Mouse (Mus musculus) T-helper 17 cell (primary cell): ENCODE data around the gene Fxyd5.

ENCODE experiments used
- in situ Hi-C, 2 experiments: fragments of 300-600 bp; cut with MboI, MseI; formaldehyde crosslinking; loops; 1 replicate in 1 of 2; 2 replicates in 1 of 2; pipeline ENCODE4 v1.15.1; 2025; ENCODE audit warnings: high pct_unique_total_duplicates in 2 of 2

Fxyd5 gene

DNA sequence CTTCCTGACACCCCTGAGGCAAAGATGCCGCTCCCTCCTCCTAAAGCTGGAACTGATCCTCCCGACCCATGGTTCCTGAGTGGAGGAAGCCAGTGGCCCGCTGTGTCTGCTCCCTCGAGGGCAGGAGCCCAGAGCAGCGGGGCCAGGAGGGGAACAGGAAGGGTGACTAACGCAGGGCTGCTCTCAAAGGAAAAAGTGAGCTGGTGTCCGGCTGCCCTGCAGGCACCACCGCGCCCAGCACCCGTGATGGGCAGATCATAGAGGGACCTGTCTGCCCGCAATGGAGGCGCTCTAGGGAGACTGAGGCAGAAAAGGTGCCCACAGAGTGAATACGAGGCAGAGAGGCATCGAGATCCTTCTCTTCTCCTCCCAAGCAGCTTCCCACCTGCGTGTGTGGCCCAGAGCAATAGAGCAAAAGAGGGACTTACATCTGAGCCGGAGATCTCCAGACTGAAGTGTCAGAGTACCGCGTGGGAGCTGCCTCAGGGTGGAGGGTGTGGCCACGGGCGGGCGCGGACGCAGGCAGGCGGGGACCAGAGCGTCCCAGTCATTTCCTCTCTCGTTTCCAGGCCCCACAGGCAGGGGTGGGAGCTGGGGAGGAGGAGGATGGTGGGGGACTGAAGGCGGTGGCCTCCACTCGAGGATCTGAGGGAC is 492 bp downstream of the Fxyd5 start:
- in situ Hi-C loops = no loop called here

DNA sequence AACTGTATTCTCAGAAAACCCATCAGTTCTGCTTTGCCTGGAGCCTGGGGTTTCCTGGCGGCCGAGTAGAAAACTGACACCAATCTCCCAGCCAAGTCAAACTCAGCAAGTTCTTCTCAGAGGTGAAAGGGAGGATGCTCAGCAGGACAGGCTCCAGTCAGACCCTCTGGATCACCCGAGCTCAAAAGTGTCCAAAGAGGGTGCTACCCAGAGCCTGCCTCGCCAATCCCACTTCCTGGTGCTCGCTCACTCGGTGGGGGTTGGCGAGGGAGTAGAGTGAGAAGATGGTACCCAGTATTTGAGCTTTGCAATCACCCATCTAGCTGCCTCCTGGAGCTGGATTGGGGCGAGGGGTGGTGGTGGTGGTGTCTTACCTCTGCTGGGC is 1.3 kb downstream of the Fxyd5 start:
- in situ Hi-C loops = no loop called here

DNA sequence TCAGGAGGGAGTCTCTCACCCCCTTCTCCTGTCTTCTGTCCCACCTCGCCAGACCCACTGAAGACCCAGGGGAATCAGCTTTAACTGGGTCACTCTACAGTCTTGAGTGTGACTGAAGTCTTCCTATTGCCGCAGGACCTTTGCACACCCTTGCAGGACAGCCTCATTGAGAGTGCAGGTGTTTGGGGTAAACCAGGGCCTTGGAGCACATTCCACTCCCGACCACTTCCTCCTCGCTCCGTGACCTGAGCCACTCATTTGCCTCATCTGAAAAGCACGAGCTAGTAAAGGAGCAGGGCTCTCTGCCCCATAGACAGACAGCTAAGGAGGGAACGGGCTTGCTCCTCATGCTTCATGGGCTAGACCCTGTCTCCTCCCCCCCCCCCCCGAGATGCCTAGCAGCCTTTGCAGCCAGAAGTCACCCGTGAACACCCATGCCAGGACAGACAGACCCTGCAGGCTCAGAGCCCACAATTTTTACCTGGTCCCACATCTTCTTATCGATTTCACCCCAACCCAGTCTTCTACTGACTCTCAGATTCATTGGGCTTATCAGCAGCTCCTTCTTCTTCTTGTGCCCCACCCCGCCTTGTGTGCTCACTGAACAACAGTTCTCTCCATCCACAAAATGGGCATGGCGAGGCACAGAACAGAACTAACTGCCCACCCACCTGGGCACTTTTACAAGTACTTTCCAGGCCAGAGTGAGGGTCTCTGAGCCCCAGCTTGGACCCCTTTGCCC is 1.8 kb downstream of the Fxyd5 start:
- in situ Hi-C loops = no loop called here

DNA sequence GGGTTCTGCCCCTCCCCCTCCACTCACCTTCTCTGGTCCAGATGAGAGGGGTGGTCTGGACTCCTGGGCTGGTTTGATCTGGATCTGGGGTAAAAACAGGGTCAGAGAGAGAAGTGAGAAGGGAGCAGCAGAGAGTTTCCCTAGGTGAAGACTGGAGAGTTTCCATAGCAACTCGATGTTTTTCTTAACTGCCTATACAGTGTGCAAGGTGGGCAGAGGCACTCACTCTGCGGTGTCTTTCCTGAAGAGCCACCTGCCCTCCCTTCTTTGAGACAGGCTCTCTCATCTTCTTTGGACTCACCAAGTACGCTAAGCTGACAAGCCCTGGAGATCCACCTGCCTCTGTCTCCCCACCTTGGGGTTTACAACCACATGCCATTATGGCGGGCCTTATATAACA is 3.3 kb downstream of the Fxyd5 start:
- in situ Hi-C loops = no loop called here

DNA sequence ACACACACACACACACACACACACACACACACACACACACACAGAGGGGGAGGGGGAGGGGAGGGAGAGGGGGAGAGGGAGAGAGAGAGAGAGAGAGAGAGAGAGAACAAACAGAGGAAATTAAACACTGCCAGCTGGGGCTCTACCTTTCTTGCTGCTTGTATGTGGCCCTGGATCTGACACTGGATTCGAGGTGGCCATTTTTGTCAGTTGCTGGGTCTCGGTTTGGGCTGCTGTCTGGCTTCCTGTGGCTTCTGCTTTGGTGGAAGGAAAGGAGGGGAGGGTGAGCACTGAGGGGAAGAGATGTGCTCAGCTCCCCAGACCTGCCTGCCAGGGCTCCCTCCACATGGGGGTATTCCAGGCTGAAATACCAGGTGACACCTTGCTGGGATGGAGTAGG is 4.6 kb downstream of the Fxyd5 start:
- in situ Hi-C loops = no loop called here

DNA sequence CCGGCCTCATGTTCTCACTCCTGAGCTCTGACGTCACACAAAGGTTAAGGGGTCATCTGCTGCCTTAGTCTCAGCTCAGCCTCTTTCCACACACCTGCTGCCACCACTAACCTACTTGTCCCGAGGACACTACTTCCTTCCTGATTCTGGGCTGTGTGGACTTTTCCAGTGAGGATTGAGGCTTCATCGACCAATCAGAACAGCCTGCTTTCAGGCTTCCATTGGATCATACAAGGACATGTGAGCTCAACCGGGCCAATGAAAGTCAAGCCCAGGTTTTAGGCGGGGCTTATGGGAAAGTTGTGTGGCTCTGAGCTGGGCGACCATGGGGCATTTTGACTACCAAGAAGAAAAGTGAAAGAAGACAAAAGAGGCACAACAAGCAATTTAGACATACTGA is 5.4 kb downstream of the Fxyd5 start:
- in situ Hi-C loops = no loop called here

DNA sequence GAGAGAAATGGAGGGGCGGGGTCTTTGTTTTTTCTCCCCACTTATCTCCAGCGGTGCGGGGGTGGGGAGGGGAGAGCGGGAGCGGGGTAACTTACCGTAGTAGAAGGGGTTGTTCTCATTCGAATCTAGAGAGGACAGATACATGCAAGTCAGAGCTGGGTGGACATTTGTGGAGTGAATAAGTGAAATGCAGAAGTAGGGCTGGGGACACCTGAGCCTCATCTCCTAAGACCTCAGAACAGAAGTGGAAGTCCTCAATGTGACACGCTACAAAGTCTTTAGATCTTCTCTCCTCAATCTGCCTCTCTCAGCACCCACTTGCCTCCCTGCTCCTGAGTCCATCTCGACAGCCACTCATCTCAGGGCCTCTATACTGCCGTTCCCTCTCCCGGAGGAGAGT is 7.0 kb downstream of the Fxyd5 start:
- in situ Hi-C loops = no loop called here

DNA sequence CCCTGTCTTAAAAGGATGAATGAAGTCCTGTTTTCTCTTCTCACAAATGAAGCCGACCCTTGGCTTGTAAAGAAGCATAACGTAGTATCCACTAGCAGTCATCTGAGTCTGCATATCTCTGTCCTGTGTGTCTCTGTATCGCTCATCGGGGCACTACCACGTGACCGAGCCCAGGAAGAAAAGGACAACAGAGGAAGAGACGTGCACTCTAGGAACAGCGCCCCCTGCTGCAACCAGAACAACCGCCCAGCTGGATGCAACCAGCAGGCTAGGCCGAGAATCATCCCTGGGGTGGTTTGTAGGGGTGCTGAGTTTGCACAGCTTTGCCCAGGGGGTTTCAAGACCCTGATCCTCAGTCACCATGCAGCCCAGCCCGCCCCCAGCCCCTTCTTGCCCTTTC is 7.5 kb downstream of the Fxyd5 start:
- in situ Hi-C loops = no loop called here

DNA sequence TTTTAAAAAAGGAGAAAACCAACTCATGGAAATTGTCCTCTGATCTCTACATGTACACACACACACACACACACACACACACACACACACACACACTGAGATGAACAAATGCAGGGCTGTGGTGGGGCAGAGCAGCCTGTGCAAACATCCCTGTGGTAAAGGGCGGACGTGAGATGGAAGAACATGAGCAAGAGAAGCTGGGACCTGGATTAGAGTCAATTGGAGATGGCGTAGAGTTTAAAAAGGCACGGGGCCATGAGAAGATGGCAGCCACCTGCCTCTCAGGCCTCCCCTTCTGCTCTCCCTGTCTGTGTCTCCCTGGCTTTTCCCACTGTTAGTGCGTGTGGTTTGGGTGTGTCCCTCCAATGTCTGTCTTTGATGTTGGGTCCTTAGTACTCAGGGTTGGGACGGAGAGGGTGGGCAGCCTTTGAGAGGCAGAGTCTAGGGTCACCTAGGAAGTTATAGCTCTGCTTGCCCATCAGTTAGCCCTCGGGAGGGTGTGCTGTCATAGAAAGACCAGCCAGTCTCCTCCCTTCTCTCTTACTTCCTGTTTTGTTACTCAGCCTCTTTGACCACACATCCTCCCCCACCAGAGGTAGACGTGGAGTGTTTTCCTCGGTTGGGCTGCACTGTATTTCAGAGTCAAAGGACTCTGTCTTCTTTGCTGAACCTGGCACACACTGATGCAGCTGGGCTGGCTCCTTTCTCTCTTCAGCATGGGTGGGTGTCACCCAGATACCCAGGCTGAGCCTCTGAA is 8.7 kb downstream of the Fxyd5 start:
- in situ Hi-C loops = no loop called here

DNA sequence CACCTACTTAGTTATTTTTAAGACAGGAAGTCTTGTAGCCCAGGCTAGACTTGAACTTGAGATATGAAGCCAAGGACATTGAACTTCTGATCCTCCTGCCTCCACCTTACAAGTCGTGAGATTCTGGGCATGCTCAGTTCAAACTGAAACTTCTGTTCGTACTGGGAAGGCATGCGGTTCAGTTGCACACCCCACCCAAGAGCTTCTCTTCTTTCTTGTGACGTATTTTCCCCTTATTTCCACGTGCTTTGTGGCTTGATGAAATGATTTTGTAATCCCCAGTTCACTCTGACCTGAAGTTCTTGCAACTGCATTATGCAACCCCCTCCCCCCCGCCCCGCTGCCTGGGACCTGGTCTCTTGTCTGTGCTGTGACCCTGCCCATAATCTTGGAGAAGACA is 10.6 kb downstream of the Fxyd5 start:
- in situ Hi-C loops = no loop called here

DNA sequence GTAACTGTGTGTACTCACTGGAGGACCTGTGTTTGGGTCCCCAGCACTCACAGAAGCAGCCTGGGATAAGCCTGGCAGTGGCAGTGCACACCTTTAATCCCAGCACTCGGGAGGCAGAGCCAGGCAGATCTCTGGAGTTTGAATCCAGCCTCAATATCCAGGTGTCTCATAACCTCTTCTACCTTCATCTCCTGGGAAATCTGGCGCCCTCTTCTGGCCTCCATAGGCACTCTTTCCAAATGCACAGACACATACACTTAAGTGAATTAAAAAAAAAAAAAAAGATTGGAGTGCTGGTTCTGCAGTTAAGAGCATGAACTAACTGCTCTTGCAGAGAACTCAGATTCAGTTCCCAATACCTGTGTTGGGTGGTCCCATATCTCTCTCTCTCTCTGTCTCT is 11.6 kb downstream of the Fxyd5 start:
- in situ Hi-C loops = no loop called here

DNA sequence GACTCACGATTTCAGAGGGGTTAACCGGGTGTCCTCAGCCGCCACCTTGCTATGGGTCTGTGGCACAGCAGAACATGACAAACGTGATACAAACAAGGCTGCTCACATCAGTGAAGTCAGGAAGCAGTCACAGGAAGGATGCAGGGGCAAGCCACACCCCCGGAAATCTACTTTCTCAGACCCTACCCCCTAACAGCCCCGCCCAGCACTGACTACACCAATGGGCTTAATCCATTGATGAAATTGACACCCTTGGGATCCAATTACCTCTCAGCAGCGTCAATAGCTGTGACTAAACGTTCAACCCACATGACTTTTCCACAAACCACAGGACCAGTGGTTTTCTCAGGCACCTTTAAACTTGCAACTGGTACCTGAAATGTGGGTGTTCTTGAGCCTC is 13.7 kb downstream of the Fxyd5 start:
- in situ Hi-C loops = no loop called here

DNA sequence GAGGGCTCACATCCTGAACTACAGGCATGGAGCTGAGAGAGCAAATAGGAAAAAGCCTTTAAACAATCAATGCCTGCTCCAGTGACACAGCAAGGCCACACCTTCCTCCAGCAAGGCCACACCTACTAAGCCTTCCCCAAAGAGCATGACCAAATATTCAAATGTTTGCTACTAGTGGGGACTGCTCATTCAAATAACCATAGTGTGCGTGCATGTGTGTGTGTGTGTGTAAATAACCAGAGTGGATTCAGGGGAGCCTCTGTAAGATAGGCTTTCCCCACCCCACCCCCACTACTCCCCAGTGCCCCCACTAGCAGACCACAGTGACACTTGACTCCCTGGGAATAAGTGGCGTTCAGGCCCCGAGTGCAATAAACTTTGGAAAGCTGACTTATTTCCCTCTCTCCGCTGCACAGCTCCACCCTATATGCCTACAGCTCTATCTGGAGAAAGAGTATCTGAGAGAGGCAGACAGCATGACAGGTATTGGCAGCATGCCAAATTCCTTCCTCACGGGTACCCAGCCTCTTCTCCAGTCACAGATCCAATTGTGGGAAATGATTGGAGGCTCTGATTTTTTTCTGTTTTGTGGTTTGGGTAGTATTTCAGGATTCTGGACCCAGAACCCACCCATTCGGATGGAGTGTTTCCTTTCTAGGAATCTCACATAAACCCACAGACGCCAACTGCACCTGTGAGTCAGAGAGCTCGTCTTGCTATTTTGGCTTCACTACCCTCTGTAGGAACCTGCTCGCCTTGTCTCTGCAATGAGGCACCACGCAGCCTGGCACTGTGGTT is 25.0 kb downstream of the Fxyd5 start:
- in situ Hi-C loops = no loop called here

DNA sequence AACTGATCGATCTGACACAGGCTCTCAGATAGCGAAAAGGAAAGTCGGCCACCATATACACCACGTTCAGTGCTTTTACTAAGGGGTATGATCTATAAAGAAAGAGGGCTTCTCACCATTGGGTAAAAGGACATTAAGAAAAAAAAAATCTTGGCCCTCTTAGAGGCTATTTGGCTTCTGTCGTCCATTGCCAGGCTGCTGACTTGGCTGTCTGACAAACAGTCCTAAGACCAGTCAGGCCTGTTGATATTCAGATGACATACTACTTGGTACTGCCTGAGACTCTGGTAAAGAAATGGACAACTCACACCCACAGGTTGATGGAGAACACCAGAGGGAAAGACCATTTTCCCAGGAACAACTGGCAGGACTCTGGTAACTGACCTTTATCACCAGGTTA is 29.3 kb downstream of the Fxyd5 start:
- in situ Hi-C loops = no loop called here

DNA sequence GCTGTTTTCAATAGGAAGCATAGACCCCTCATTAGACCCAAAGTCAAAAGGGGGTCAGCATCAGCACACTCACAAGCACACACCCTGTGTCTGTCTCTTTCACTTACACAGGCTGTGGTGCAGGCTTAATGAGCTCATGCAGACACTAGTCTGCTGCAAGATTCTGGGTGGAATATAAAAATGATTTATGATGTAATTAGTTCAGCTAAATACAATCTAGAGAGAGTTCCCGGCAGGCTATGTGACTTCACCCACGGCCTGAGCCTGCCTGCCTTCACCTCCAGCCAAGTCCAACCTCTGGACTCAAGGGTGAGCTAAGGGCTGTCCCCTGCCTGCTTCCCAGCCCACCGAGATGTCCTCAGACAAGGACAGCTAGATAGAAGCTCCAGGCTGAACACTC is 33.4 kb downstream of the Fxyd5 start:
- in situ Hi-C loops = no loop called here

DNA sequence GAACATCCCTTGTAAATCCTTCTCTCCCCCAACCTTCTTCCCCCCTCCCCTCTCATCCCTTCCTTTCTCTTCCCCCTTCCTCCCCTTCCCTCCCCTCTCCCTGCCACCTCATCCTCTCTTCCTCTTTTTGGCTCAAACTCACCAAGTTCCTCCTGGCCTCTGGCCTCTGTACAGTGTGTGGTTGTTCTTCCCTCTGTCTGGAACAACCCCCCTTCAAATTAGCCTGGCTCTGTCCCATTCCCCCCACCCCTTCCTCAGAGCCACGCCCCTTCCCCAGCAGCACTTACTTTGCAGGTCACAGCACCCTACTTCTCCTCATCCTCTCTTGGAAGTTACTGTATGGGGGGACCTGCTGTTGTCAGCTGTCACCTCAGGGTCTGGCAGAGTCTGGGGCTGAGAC is 34.1 kb downstream of the Fxyd5 start:
- in situ Hi-C loops = no loop called here

DNA sequence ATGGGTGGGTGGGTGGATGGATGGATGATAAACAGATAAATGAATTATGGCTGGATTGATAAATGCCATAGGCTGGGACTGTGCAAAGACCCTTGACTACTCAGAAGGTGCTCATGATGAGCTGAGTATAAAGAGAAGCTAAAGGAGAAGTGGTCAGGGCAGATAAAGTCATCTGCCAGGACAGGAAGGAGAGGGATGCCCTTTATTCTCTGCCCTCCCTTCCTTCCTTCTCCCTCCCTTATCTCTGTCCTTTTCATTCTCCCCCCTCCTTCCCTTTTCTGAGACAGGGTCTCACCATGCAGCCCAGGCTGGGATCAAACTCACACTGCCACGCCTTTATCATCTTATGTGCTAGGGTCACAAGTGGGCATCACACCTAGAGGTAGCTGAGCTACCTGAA is 34.5 kb downstream of the Fxyd5 start:
- in situ Hi-C loops = no loop called here

DNA sequence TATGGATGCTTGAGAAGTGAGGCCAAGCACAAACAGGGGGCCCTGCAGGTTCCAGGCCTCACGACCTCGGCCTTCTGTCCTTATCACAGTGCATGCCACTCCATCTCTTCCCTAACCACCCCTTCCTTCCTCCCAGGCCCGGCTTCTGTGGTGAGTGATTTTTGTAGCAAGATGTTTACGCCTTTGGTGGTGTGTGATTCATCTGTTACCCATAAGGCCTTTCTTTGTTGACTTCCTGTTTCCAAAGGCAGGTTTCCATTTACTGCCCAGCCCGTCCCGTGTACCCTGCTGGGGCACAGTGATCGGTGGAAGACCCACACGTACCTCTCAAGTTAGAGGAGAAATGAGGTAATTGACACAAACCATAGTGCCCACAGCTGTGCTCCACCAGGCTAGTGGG is 39.6 kb downstream of the Fxyd5 start:
- in situ Hi-C loops = no loop called here

DNA sequence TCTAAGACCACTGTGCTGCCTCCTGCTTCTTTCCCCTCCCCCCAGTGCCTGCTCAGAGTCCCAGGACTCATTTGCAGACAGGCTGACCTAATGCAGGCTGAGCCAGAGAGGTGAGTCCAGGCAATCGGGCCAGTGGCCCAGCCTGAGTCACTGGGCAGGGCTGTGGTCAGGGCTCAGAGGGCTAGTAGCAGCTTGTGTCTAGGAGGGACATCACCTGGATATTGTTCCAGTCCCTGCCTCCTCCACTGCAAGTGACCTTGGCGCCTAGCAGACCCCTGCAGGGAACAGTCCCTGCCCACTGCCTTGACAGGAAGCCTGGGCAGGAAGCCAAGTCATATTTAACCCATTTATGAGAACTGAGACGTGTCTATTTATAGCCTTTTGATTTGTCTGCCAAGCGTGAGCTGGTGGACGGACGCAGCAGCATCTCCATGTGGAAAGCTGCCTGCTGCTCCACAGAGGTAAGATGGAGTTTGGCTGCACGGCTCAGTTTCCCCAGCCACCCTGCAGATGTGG is 41.7 kb downstream of the Fxyd5 start:
- in situ Hi-C loops = no loop called here

DNA sequence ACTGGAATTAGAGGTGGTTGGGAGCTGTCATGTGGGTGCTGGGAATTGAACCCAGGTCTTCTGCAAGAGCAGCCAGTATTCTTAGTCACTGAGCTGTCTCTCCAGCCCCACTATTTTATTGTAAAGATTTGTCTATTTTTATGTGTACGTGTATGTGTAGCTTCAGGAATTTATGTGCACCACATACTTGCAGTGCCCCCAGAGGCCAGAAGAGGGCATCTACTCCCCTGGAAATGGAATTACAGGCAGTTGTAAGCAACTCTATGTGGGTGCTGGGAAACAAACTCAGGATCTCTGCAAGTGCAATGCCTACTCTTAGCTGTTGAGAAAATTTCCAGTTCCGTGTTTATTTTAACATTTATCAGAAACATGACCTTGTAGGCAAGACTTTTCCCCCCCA is 45.8 kb downstream of the Fxyd5 start:
- in situ Hi-C loops = no loop called here

DNA sequence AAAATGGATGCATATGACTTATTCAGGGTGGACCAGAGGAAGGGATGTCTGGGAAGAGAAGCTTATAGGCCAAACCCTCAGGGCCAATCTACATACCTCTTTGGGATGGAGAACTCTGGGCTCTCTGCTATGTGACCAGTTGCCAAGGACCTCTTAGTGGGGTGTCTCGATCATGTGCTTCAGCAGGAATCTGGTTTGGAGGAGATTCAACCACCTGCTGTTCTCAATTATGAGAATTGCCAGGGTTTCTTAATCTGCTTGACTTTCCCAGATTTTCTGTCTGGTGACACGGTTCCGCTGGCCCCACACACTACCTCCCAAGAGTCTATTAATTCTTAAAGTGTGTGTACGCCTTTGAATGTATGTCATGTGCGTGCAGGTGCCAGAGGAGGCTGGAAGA is 48.3 kb downstream of the Fxyd5 start:
- in situ Hi-C loops = no loop called here

DNA sequence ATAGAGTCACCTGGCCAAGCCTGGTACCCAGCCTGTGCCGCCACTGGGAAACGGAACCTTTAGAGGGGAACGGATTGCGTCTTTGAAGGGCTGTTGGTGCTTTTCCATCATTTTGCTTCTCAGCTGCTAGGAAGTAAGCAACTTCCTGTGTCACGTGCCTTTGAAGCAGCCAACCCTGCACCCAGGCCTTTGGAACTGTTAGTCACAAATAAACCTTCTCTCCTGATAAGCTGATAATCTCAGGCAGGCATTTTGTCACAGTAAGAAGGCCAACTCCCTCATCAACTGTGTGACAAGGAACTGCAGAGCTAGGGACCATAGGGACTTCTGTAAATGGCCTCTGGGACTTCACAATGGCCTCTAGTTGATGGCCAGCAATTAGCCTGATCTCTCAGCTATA is 50.1 kb downstream of the Fxyd5 start:
- in situ Hi-C loops = no loop called here
